Mouse (Mus musculus) CD8-positive naive resting alpha-beta T cell, adult 2 months (primary cell): ENCODE data around the gene Flnc.

Experiments
- DNase-seq, 2 experiments: peaks; one replicate each; pipeline ENCODE4 v3.0.0; 2022; ENCODE audit warnings: low read depth in 2 of 2, low spot score in 2 of 2

The Flnc gene

GRCm38 (mm10) chr6:29482691-29483090 is 49.6 kb downstream of the Flnc start:
- no peak for DNase-seq

- DNase-seq: peak; percentile 40 to 67
Measured at GRCm38 (mm10) chr6:29484716-29485559, 51.9 kb downstream of the Flnc start.

- no peak for DNase-seq
Measured at GRCm38 (mm10) chr6:29485951-29486350, 52.9 kb downstream of the Flnc start.

DNA sequence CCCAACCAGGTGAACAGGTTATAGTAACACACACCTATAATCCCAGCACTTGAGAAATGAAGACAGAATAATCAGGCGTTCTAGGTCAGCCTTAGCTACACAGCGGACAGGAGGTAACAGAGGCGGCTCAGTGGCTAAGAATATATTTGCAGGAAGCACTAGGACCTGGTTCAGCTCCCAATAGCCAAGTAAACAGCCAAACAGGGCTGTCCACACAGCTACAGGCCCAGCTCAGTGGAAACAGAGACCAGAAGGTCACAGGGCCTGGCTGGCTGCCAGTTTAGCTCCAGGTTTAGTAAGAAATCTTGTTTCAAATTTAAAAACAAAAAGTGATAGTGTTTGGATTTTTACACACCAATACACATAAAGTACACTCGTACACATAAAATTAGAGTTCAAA is 61.0 kb downstream of the Flnc start:
- DNase-seq: no peak

GRCm38 (mm10) chr6:29496270-29496669 is 63.2 kb downstream of the Flnc start:
- no peak for DNase-seq

DNA sequence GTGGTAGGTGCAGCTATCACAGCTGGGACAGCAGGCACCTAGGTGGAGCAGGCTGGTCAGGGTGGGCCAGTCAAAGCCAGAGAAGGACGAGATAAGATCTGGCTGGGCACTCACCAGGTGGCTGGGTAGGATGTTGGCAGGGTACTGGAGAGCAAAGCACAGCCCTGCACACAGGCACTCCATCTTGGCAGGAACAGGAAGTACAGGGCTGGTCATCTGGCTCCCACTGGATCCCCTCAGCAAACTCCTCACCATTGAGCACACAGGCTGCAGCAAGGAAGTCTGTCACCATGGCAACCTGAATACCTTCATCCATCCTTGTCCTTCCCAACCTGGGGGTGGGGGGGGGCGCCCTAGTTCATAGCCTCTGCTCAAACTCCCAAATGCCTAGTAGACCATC is 64.7 kb downstream of the Flnc start:
- no peak for DNase-seq

- no peak for DNase-seq
Measured at GRCm38 (mm10) chr6:29500177-29500576, 67.1 kb downstream of the Flnc start.

- no peak for DNase-seq
Measured at GRCm38 (mm10) chr6:29500810-29501209, 67.8 kb downstream of the Flnc start.

GRCm38 (mm10) chr6:29501599-29501998 is 68.5 kb downstream of the Flnc start:
- no peak for DNase-seq

DNA sequence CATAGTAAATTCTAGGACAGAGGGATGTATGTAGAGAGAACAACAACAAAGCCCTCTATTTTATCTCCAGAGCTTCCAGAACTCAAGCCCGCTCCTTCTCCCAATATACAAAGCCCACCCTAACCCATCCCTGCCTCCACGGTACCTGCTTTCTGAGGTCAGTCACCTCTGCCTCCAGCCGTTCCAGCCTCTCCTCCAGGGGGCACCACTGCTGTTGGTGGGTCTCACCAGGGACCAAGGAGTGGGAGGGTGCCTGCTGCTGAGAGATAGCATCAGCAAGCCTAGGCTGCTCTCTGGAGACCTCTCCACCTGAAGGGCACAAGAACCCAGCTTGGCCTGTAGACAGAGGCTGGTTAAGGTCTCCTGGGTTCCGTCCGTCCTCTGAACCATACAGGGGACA is 72.4 kb downstream of the Flnc start:
- DNase-seq: no peak

- no peak for DNase-seq
Measured at GRCm38 (mm10) chr6:29506834-29507233, 73.8 kb downstream of the Flnc start.

DNA sequence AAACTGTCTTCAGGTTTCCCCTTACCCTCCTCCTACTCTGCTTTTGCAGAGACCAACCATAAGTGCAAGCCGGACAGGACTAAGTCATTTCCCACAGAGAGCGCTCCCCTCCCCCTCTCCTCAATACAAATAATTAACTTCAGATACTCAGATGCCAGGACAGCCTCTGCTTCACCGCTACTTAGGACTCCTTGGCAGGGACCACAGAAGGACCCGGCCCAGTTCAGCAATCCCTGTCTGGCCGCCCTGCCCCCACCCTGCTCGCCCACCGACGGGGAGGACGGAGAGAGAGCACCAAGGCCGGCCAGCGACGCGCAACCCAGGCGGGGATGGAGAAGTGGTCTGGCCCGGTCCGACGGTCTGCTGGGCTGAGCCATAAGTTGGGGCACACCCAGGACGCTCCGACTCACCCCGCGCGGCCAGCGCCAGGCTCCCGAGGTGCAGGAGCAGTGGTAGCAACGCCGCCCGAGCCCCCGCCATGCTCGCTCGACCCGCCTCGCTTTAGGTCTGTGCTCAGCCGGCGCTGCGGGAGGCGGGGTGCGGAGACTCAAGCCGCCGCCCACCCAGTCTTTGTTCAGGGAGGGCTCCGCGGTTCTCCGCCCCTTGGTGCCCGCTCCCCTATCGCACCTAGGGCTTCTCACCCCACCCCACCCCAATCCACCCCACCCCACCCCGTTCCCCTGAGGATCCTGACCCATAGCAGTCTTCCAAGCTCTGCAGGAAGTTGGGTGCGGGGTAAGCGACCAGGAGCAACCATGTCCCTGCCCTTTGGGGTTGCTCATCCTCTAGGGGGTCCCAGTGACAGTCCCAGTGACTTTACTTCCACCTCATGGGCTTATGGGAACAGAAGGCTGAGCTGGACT is 74.6 kb downstream of the Flnc start, which contains the start of gene Kcp:
Gene Kcp, minus strand, starts transcription at position 506 of the 863 bp plus-strand sequence.
- no peak for DNase-seq

DNA sequence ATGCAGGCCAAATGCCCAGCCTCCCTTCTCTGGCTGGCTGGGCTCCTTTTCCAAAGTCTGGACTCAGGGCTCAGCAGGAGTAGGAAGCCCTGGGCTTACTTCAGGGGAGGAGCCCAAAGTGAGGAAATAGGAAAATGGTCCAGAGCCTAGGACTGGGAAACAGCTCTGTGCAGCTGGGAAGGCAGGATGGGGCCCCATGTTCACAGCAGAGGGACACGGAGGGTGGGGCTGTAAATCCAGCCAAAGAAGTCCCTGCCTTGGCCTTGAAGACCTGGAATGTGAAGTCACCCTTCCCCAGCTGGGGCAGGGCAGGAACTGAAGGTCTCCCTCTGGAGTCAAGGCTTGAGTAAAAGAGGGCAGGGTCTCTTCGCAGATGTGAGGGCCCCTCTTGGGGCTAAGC is 76.0 kb downstream of the Flnc start:
- DNase-seq: no peak
